ENCODE assay signal across 16 mouse cellular contexts in genomic region chr2:60384083-60384762, GRCm38 (mm10). TPM values are rescaled to one million over a fixed set of nuclear protein-coding genes. Genes with fewer than 3 reads are reported as not detected.
DNase-seq lines count a peak whose midpoint lies in the region; ATAC-seq and TF ChIP-seq lines count a peak whose summit lies in the region.
"Had no signal": no experiment of that assay in that cellular context is flagged by ENCODE, and none has a peak within 500 bp of the region (broad histone marks: within the 10 kb centered on the region; RNA-seq: fewer than 3 reads in every experiment).

No protein-coding gene starts in this region.

- TF ChIP-seq CTCF in ES-Bruce4 (IDR thresholded peaks at IDR 0.05; ENCODE audit: low read depth, low read length): no peak
- TF ChIP-seq CTCF in small intestine, adult 2 months (IDR thresholded peaks at IDR 0.05; ENCODE audit: extremely low read depth, insufficient read length, insufficient replicate concordance, low read depth, low read length): no peak
- TF ChIP-seq CTCF in stomach, postnatal 0 days (IDR thresholded peaks at IDR 0.05; ENCODE audit: low read depth): no peak

- peak; percentile 28 for DNase-seq in heart, adult 11 months
- peak; percentile 53 for DNase-seq in thymus, postnatal 25 days
- DNase-seq in ovary, postnatal 14 days (ENCODE audit: low spot score): no peak
- DNase-seq in stomach, postnatal 0 days (ENCODE audit: low spot score): no peak
- no peak for DNase-seq in limb, embryonic 10.5 days (ENCODE audit: low spot score)
- DNase-seq: cerebellum, adult 11-12 months; forebrain, postnatal 0 days; gastrocnemius, postnatal 14 days had no signal

- no peak for ATAC-seq in heart, embryonic 11.5 days (replicated peaks; ENCODE audit: insufficient number of reproducible peaks, low FRiP score, low TSS enrichment)
- no peak for ATAC-seq in stomach, postnatal 0 days (ENCODE audit: low FRiP score, low TSS enrichment)

- no peak overlapping the region for H3K27ac ChIP-seq in heart, embryonic 11.5 days (ENCODE audit: low read depth, low read length)
- H3K27ac ChIP-seq in ES-Bruce4 (ENCODE audit: insufficient read depth, low read length): peak overlapping the region; percentile 56
- peak overlapping the region; percentile 43; the same call in 1 of the 2 replicates for H3K27ac ChIP-seq in small intestine, adult 2 months (ENCODE audit: insufficient read depth, low read depth, low read length)
- H3K27ac ChIP-seq in stomach, postnatal 0 days (replicated peaks): no peak overlapping the region
- no peak overlapping the region for H3K27ac ChIP-seq in limb, embryonic 10.5 days
- H3K27ac ChIP-seq: embryonic facial prominence, embryonic 12.5 days; heart, embryonic 13.5 days; kidney, postnatal 0 days; macrophage; neural tube, embryonic 13.5 days had no signal

- H3K9me3 ChIP-seq in heart, embryonic 11.5 days (replicated peaks; ENCODE audit: control insufficient read depth, low read length): no peaks in the 10 kb centered on the region
- H3K9me3 ChIP-seq in ES-Bruce4 (replicated peaks; ENCODE audit: control insufficient read depth, insufficient read depth, low read length, poor library complexity, severe bottlenecking): no peaks in the 10 kb centered on the region
- H3K9me3 ChIP-seq in stomach, postnatal 0 days (ENCODE audit: control insufficient read depth, low read length): no peaks in the 10 kb centered on the region
- no peaks in the 10 kb centered on the region for H3K9me3 ChIP-seq in limb, embryonic 10.5 days (replicated peaks)
- H3K9me3 ChIP-seq: embryonic facial prominence, embryonic 12.5 days; heart, embryonic 13.5 days; neural tube, embryonic 13.5 days had no signal

- TF ChIP-seq EP300 in ES-Bruce4 (IDR thresholded peaks at IDR 0.05; ENCODE audit: insufficient read depth, low read depth, low read length): no peak
- TF ChIP-seq EP300 in stomach, postnatal 0 days (optimal IDR thresholded peaks at IDR 0.05): no peak

- H3K9ac ChIP-seq in heart, embryonic 11.5 days (ENCODE audit: low read depth, low read length): no peak overlapping the region
- no peak overlapping the region for H3K9ac ChIP-seq in ES-Bruce4 (ENCODE audit: low read depth, poor library complexity, severe bottlenecking)
- H3K9ac ChIP-seq in stomach, postnatal 0 days (ENCODE audit: low read length): no peak overlapping the region
- H3K9ac ChIP-seq: embryonic facial prominence, embryonic 12.5 days; forebrain, postnatal 0 days had no signal

- H3K27me3 ChIP-seq in heart, embryonic 11.5 days (ENCODE audit: control insufficient read depth, insufficient read depth, low read length): no peaks in the 10 kb centered on the region
- H3K27me3 ChIP-seq in ES-Bruce4 (ENCODE audit: control insufficient read depth, insufficient read depth, low read length, poor library complexity, severe bottlenecking): no peaks in the 10 kb centered on the region
- H3K27me3 ChIP-seq in small intestine, adult 2 months (ENCODE audit: control insufficient read depth, insufficient read depth, low read length): no peaks in the 10 kb centered on the region
- no peaks in the 10 kb centered on the region for H3K27me3 ChIP-seq in stomach, postnatal 0 days (ENCODE audit: control insufficient read depth, insufficient read depth, low read length)
- H3K27me3 ChIP-seq in limb, embryonic 10.5 days (ENCODE audit: low read depth, poor library complexity, severe bottlenecking): peaks cover 23% of the 10 kb centered on the region; the same call in 1 of the 2 replicates

- 48% methylated on average over 7 of the region's 7 CpGs for WGBS in heart, embryonic 11.5 days (ENCODE audit: insufficient replicate concordance)
- 23% methylated on average over 7 of the region's 7 CpGs for WGBS in small intestine, adult 2 months
- WGBS in stomach, postnatal 0 days: 58% methylated on average over 7 of the region's 7 CpGs
- 50% methylated on average over 7 of the region's 7 CpGs for WGBS in limb, embryonic 10.5 days

- no peaks in the 10 kb centered on the region; the same call in 1 of the 2 replicates for H3K4me1 ChIP-seq in heart, embryonic 11.5 days (ENCODE audit: control insufficient read depth, insufficient read depth, low read length)
- H3K4me1 ChIP-seq in ES-Bruce4 (ENCODE audit: control insufficient read depth, insufficient read depth, low read length): peaks cover 2% of the 10 kb centered on the region
- H3K4me1 ChIP-seq in small intestine, adult 2 months (ENCODE audit: control insufficient read depth, insufficient read depth, insufficient read length, low read length): peaks cover 4% of the 10 kb centered on the region
- no peaks in the 10 kb centered on the region for H3K4me1 ChIP-seq in stomach, postnatal 0 days (replicated peaks; ENCODE audit: control insufficient read depth, insufficient read depth)
- H3K4me1 ChIP-seq in limb, embryonic 10.5 days: peaks cover 16% of the 10 kb centered on the region

- no peak overlapping the region for H3K4me2 ChIP-seq in heart, embryonic 11.5 days
- H3K4me2 ChIP-seq in stomach, postnatal 0 days (replicated peaks; ENCODE audit: low read depth): no peak overlapping the region

- no peak overlapping the region for H3K4me3 ChIP-seq in heart, embryonic 11.5 days (ENCODE audit: low read depth, low read length)
- H3K4me3 ChIP-seq in ES-Bruce4 (ENCODE audit: low read depth, low read length): no peak overlapping the region
- H3K4me3 ChIP-seq in small intestine, adult 2 months (ENCODE audit: low read depth, low read length): no peak overlapping the region
- no peak overlapping the region for H3K4me3 ChIP-seq in stomach, postnatal 0 days (ENCODE audit: low read depth, low read length)
- no peak overlapping the region for H3K4me3 ChIP-seq in limb, embryonic 10.5 days

- no peaks in the 10 kb centered on the region for H3K36me3 ChIP-seq in heart, embryonic 11.5 days (ENCODE audit: control insufficient read depth, insufficient read depth, low read length)
- H3K36me3 ChIP-seq in ES-Bruce4 (ENCODE audit: control insufficient read depth, insufficient read depth, low read length, poor library complexity, severe bottlenecking): no peaks in the 10 kb centered on the region
- H3K36me3 ChIP-seq in small intestine, adult 2 months (ENCODE audit: control insufficient read depth, insufficient read depth, low read length): no peaks in the 10 kb centered on the region
- H3K36me3 ChIP-seq in stomach, postnatal 0 days (ENCODE audit: control insufficient read depth, insufficient read depth, low read length): no peaks in the 10 kb centered on the region
- no peaks in the 10 kb centered on the region for H3K36me3 ChIP-seq in limb, embryonic 10.5 days
- H3K36me3 ChIP-seq: embryonic facial prominence, embryonic 12.5 days; heart, embryonic 13.5 days; neural tube, embryonic 13.5 days had no signal

- TF ChIP-seq POLR2A in ES-Bruce4 (IDR thresholded peaks at IDR 0.05; ENCODE audit: insufficient read depth, low read length): no peak
- no peak for TF ChIP-seq POLR2A in small intestine, adult 2 months (IDR thresholded peaks at IDR 0.05; ENCODE audit: low read depth, low read length)

RNA-seq across cellular contexts. Expression of gene Ly75, which starts 1.1 kb away (rescaled TPM):
- 3.7 and 4.5 TPM in 2 replicates for polyA plus RNA-seq in heart, embryonic 11.5 days (2014; fragmentation: Nextera tagmentation; extraction: Ambion mirVana)
- polyA plus RNA-seq in ES-Bruce4 (2011; ENCODE audit: insufficient read depth, insufficient read length, low read depth, missing spikeins): 10.0 and 12.3 TPM in 2 replicates
- polyA plus RNA-seq in small intestine, adult 2 months (2012; rRNA removed): 2.1 and 4.4 TPM in 2 replicates
- 0.18 and 0.23 TPM in 2 replicates for polyA plus RNA-seq in stomach, postnatal 0 days (2015; fragmentation: Nextera tagmentation; extraction: Ambion mirVana)
- polyA plus RNA-seq in limb, embryonic 10.5 days (2016; fragmentation: Nextera tagmentation; extraction: Ambion mirVana): 5.9 and 7.0 TPM in 2 replicates

Comparison
In these comparisons a context has a peak if more than half of its experiments do, and no peak if none do; other contexts are left out.
1. DNase-seq: peak in heart, adult 11 months (single experiment) and thymus, postnatal 25 days (single experiment); none in ovary, postnatal 14 days (single experiment), stomach, postnatal 0 days (single experiment) and limb, embryonic 10.5 days (single experiment).
2. H3K27ac ChIP-seq: peak in ES-Bruce4 (single experiment) and small intestine, adult 2 months (single experiment); none in heart, embryonic 11.5 days (single experiment), stomach, postnatal 0 days (single experiment) and limb, embryonic 10.5 days (single experiment).